Mouse (Mus musculus): ENCODE results near the gene Kmt2b. TPM values are rescaled to one million over a fixed set of nuclear protein-coding genes. Genes with fewer than 3 reads are reported as not detected.

The Kmt2b gene
- total RNA-seq (2021) (10 to 100 TPM; 28.5 to 41.4 TPM), polyA plus RNA-seq (2012; rRNA removed) (50.2 and 50.4 TPM in 2 replicates)
- long read RNA-seq, partial matches to known transcripts = 6 of 7 reads
- long read RNA-seq, other reads (novel, unspliced or antisense) = 1 of 7 reads

GRCm38 (mm10) chr7:30588676-30589434, at the start of gene Kmt2b:
TSS of gene Kmt2b (minus strand) at chr7:30588726.
- peak; percentile 99 for DNase-seq

- no peak for DNase-seq
Measured at GRCm38 (mm10) chr7:30636395-30636794, 47.9 kb upstream of the Kmt2b start.

- no peak for DNase-seq
Measured at GRCm38 (mm10) chr7:30635752-30636151, 47.2 kb upstream of the Kmt2b start, which contains the start of gene Etv2. TSS of gene Etv2 (minus strand) at chr7:30635852.

GRCm38 (mm10) chr7:30634621-30635020, 46.1 kb upstream of the Kmt2b start:
- DNase-seq = peak; percentile 41

- DNase-seq = no peak
Measured at GRCm38 (mm10) chr7:30633762-30634412, 45.4 kb upstream of the Kmt2b start.

- no peak for DNase-seq
Measured at GRCm38 (mm10) chr7:30629013-30629412, 40.5 kb upstream of the Kmt2b start.

GRCm38 (mm10) chr7:30626647-30627046, 38.1 kb upstream of the Kmt2b start:
- DNase-seq = no peak

- DNase-seq = peak; percentile 91
Measured at GRCm38 (mm10) chr7:30625530-30626384, 37.2 kb upstream of the Kmt2b start, which contains the start of gene Cox6b1. TSS of gene Cox6b1 (minus strand) at chr7:30626151.

- no peak for DNase-seq
Measured at GRCm38 (mm10) chr7:30619202-30619601, 30.7 kb upstream of the Kmt2b start.

- no peak for DNase-seq
Measured at GRCm38 (mm10) chr7:30618658-30619057, 30.1 kb upstream of the Kmt2b start.

GRCm38 (mm10) chr7:30615049-30615760, 26.7 kb upstream of the Kmt2b start:
- DNase-seq = peak; percentile 78

GRCm38 (mm10) chr7:30614454-30614853, 25.9 kb upstream of the Kmt2b start:
- DNase-seq = no peak

GRCm38 (mm10) chr7:30613529-30614112, 25.1 kb upstream of the Kmt2b start:
- DNase-seq = peak; percentile 62

GRCm38 (mm10) chr7:30612654-30613402, 24.3 kb upstream of the Kmt2b start, which contains the start of gene Upk1a:
TSS of gene Upk1a (minus strand) at chr7:30612847.
- DNase-seq = no peak

GRCm38 (mm10) chr7:30610043-30610442, 21.5 kb upstream of the Kmt2b start:
- no peak for DNase-seq

- DNase-seq = no peak
Measured at GRCm38 (mm10) chr7:30608476-30608875, 19.9 kb upstream of the Kmt2b start.

- DNase-seq = peak; percentile 48
Measured at GRCm38 (mm10) chr7:30607706-30608309, 19.3 kb upstream of the Kmt2b start.

- DNase-seq = no peak
Measured at GRCm38 (mm10) chr7:30604944-30605343, 16.4 kb upstream of the Kmt2b start.

GRCm38 (mm10) chr7:30604424-30604823, 15.9 kb upstream of the Kmt2b start:
- no peak for DNase-seq

- DNase-seq = no peak
Measured at GRCm38 (mm10) chr7:30602583-30602982, 14.1 kb upstream of the Kmt2b start.
